Comparison of ENCODE assay signal across 11 mouse cellular contexts in the genomic region with DNA sequence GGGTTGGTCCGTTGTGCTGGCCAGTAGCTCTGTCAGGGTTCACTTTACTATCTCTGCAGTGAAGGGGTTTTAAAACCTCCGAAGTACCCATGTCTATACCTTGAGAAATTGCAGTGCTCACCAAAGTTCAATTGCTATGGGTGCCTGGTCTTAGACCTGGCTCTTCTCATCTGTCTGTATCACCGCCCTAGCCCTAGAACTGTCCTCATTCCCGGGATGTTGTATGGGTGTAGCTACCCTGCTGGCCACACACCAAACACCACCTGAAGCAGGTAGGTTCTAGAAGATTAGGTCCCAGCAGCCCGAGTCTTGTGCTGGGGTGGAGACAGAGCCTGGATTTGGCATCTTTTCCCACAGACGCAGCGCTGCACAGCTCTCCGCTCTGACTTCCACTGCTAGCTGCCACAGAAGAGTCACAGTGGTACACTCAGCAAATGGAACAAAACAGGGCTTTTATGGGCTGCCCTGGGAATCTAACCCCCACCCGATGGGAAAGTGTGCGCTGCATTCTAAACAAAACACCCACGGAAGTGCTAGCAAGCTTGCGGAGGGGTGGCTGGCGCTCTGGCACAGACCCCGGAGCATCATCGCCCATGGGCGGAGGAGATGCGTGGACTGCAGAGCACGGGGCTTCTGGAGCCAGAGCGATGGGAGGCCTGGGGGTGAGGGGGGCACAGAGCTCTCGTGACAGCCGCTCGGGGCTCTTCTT. TPM values are rescaled to one million over a fixed set of nuclear protein-coding genes. Genes with fewer than 3 reads are reported as not detected.
DNase-seq lines count a peak whose midpoint lies in the region; ATAC-seq and TF ChIP-seq lines count a peak whose summit lies in the region.
"Had no signal": no experiment of that assay in that cellular context is flagged by ENCODE, and none has a peak within 500 bp of the region (broad histone marks: within the 10 kb centered on the region; RNA-seq: fewer than 3 reads in every experiment).

No protein-coding gene starts in this region.

- WGBS in embryonic facial prominence, embryonic 13.5 days, result 74% methylated on average over 22 of the region's 22 CpGs
- WGBS in midbrain, embryonic 16.5 days, result 64% methylated on average over 22 of the region's 22 CpGs
- 96% methylated on average over 22 of the region's 22 CpGs for WGBS in thymus, adult 2 months

- in situ Hi-C loops in ES-E14 (cut with MboI; ENCODE audit: low sequenced_read_pairs in 2 of 2, unreplicated experiment in 2 of 2), result no loop called here

- H3K4me2 ChIP-seq in embryonic facial prominence, embryonic 13.5 days, result no peak overlapping the region
- peak overlapping the region; percentile 29 for H3K4me2 ChIP-seq in midbrain, embryonic 16.5 days (ENCODE audit: low read length)

- H3K9me3 ChIP-seq in ES-E14 (ENCODE audit: control insufficient read depth, insufficient read depth, low read depth, low read length), result no peaks in the 10 kb centered on the region
- peaks cover 7% of the 10 kb centered on the region; the same call in 1 of the 2 replicates for H3K9me3 ChIP-seq in embryonic facial prominence, embryonic 13.5 days
- H3K9me3 ChIP-seq in midbrain, embryonic 16.5 days (replicated peaks; ENCODE audit: control insufficient read depth, low read length, poor library complexity, severe bottlenecking), result peaks cover 4% of the 10 kb centered on the region; the same call in 1 of the 2 replicates

- peak overlapping the region in 1 of 2 experiments; percentile 20; a peak in 1 of 4 replicates for H3K4me3 ChIP-seq in ES-E14 (ENCODE audit: insufficient read depth in 1 of 2, low read depth in 1 of 2, low read length in 2 of 2, poor library complexity in 1 of 2, severe bottlenecking in 1 of 2)
- no peak overlapping the region for H3K4me3 ChIP-seq in embryonic facial prominence, embryonic 13.5 days
- no peak overlapping the region for H3K4me3 ChIP-seq in midbrain, embryonic 16.5 days (ENCODE audit: low read depth, low read length)
- H3K4me3 ChIP-seq in thymus, adult 2 months (ENCODE audit: control insufficient read depth, insufficient read depth, low read length), result no peak overlapping the region

- H3K4me1 ChIP-seq in ES-E14 (ENCODE audit: control insufficient read depth in 2 of 2, insufficient read depth in 2 of 2, low read length in 2 of 2, poor library complexity in 1 of 2), result peaks cover 5 to 18% of the 10 kb centered on the region in 2 experiments; a peak in 3 of 4 replicates
- H3K4me1 ChIP-seq in embryonic facial prominence, embryonic 13.5 days, result peaks cover 24% of the 10 kb centered on the region
- peaks cover 3% of the 10 kb centered on the region; the same call in 1 of the 2 replicates for H3K4me1 ChIP-seq in midbrain, embryonic 16.5 days (ENCODE audit: control insufficient read depth, insufficient read depth, low read length)
- H3K4me1 ChIP-seq in thymus, adult 2 months (replicated peaks; ENCODE audit: control insufficient read depth, insufficient read depth, low read length), result peaks cover 49% of the 10 kb centered on the region

- TF ChIP-seq POLR2A in thymus, adult 2 months (IDR thresholded peaks at IDR 0.05; ENCODE audit: control insufficient read depth, extremely low read depth, insufficient read depth, low read length, poor library complexity), result no peak

- ATAC-seq in embryonic facial prominence, embryonic 13.5 days (ENCODE audit: insufficient number of reproducible peaks, insufficient read depth, low FRiP score, low TSS enrichment, low read depth), result no peak
- peak; percentile 72 for ATAC-seq in midbrain, embryonic 16.5 days

- no peak overlapping the region for H3K27ac ChIP-seq in ES-E14 (ENCODE audit: insufficient read depth, low read depth, low read length, poor library complexity, severe bottlenecking)
- 0 out of 2 replicates have a peak overlapping the region, but pooled peaks have one; percentile 11 for H3K27ac ChIP-seq in embryonic facial prominence, embryonic 13.5 days
- peak overlapping the region; percentile 7; the same call in 1 of the 2 replicates for H3K27ac ChIP-seq in midbrain, embryonic 16.5 days (ENCODE audit: low read length)
- no peak overlapping the region for H3K27ac ChIP-seq in thymus, adult 2 months (ENCODE audit: control insufficient read depth, insufficient read depth, low read length)

- no peak for TF ChIP-seq CTCF in thymus, adult 2 months (IDR thresholded peaks at IDR 0.05; ENCODE audit: borderline replicate concordance, control insufficient read depth, extremely low read depth, insufficient read depth, low read length, poor library complexity)

- H3K27me3 ChIP-seq in embryonic facial prominence, embryonic 13.5 days, result no peaks in the 10 kb centered on the region
- H3K27me3 ChIP-seq in midbrain, embryonic 16.5 days (ENCODE audit: control insufficient read depth, insufficient read depth, low read depth, low read length), result no peaks in the 10 kb centered on the region
- no peaks in the 10 kb centered on the region for H3K27me3 ChIP-seq in thymus, adult 2 months (ENCODE audit: control insufficient read depth, insufficient read depth, low read length)

- H3K36me3 ChIP-seq in ES-E14 (ENCODE audit: control insufficient read depth, insufficient read depth, low read length, poor library complexity, severe bottlenecking), result no peaks in the 10 kb centered on the region
- no peaks in the 10 kb centered on the region for H3K36me3 ChIP-seq in embryonic facial prominence, embryonic 13.5 days
- no peaks in the 10 kb centered on the region for H3K36me3 ChIP-seq in midbrain, embryonic 16.5 days (ENCODE audit: control insufficient read depth, insufficient read depth, low read length)
- no peaks in the 10 kb centered on the region for H3K36me3 ChIP-seq in thymus, adult 2 months (ENCODE audit: control insufficient read depth, insufficient read depth, low read length)
- H3K36me3 ChIP-seq: G1E had no signal

- DNase-seq in ES-E14 (ENCODE audit: low read depth, low spot score) (no peak), adipocyte (ENCODE audit: low spot score) (no peak)
- peak; percentile 47 to 63 for DNase-seq in layer of hippocampus, postnatal 10 days (ENCODE audit: low spot score in 2 of 2)
- no peak for DNase-seq in thymus, adult 2 months
- no peak for DNase-seq in embryo, embryonic 10 days (ENCODE audit: low spot score)
- no peak for DNase-seq in heart, postnatal 25 days (ENCODE audit: low spot score)
- DNase-seq: adrenal gland, adult 8-10 months; cerebellum, postnatal 36 days had no signal

- intact Hi-C loops in heart, postnatal 25 days (cut with DNase I), result no loop called here

- 0 out of 2 replicates have a peak overlapping the region, but pooled peaks have one; percentile 10 for H3K9ac ChIP-seq in ES-E14 (ENCODE audit: insufficient read depth, low read depth, low read length, poor library complexity, severe bottlenecking)
- H3K9ac ChIP-seq in embryonic facial prominence, embryonic 13.5 days, result no peak overlapping the region
- peak overlapping the region; percentile 42; the same call in 1 of the 2 replicates for H3K9ac ChIP-seq in midbrain, embryonic 16.5 days (ENCODE audit: low read depth, low read length)

TF ChIP-seq in ES-E14, 5 proteins besides CTCF, POLR2A, EP300 and RAD21:
- no peak for TF ChIP-seq MAFK (IDR thresholded peaks at IDR 0.05; ENCODE audit: insufficient read depth, low read depth, low read length)
- no peak for TF ChIP-seq CHD2 (IDR thresholded peaks at IDR 0.05; ENCODE audit: low read depth, low read length)
- no peak for TF ChIP-seq ZNF384 (IDR thresholded peaks at IDR 0.05; ENCODE audit: low read depth, low read length)

RNA-seq across cellular contexts. Expression of a gene that starts 21.2 kb away (rescaled TPM):
- total RNA-seq in ES-E14 (2012; rRNA removed), result 9.3 and 33.4 TPM in 2 replicates
- polyA plus RNA-seq in embryonic facial prominence, embryonic 13.5 days (2015; fragmentation: Nextera tagmentation; extraction: Ambion mirVana), result 14.2 and 14.9 TPM in 2 replicates
- total RNA-seq in layer of hippocampus, postnatal 10 days (2021), result 10 to 100 TPM; 28.1 to 30.5 TPM
- polyA plus RNA-seq in midbrain, embryonic 16.5 days (2015; fragmentation: Nextera tagmentation; extraction: Ambion mirVana), result 23.7 and 24.3 TPM in 2 replicates
- polyA plus RNA-seq in thymus, adult 2 months (2012; rRNA removed), result 103 and 107 TPM in 2 replicates
- 1 to 10 TPM; 3.8 to 6.0 TPM for total RNA-seq in heart, postnatal 25 days (2021)
- polyA plus RNA-seq: G1E had no signal

Comparison
In these comparisons a context has a peak if more than half of its experiments do, and no peak if none do; other contexts are left out.
1. DNase-seq: peak in layer of hippocampus, postnatal 10 days (2 of 2); none in ES-E14 (single experiment), thymus, adult 2 months (single experiment), adipocyte (single experiment), embryo, embryonic 10 days (single experiment) and heart, postnatal 25 days (single experiment).
2. H3K27ac ChIP-seq: peak in embryonic facial prominence, embryonic 13.5 days (single experiment) and midbrain, embryonic 16.5 days (single experiment); none in ES-E14 (single experiment) and thymus, adult 2 months (single experiment).